Mouse (Mus musculus): ENCODE data around the gene Kif2c. TPM values are rescaled to one million over a fixed set of nuclear protein-coding genes. Genes with fewer than 3 reads are reported as not detected.
"Not testable (repeated sequence)": the region's sequence is repeated elsewhere in the genome, so short reads cannot be mapped to it uniquely, and the experiment has no call there.

Gene Kif2c
- polyA plus RNA-seq, 1 experiment from 2014 or later = 35.5 TPM

DNA sequence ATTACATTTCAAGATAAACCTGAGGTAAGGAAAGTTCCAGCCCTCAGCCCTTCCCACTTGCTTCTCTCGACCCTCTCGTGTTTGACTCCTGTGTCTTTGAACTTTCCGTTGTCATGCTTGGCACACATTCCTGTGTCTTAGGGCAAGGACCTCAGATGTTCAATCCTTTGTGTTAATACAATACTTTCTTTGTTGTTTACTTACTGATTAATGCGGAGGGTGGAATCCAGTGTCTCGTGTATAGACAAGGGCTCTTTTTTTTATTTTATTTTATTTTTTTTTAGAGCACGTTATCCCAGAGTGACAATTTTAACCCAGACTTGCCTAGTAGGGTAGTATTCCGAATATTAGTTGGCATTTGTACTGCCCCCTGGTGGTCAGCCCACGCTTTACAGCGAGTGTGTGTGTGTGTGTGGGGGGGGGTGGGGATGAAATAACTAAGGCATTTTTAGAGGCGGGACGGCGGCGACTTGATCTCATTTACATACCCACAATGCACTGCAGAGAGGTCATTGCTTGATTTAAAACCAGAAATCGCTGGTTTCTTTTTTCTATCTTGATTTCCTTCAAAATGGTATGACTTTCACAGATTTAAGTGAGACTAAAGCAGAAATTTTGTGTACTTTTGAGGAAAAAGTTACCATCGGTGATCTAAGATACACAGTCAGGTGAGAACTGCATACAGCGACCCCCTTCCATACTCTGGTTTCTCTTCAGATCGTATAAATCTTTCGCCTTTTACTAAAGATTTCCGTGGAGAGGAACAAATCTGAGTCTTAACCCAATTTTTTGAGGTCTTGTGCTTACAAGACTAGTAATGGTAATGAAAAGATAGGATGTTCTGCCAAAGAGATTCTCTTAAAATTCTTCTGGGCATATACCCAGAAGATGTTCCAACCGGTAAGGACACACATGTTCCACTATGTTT, 28.0 kb upstream of the Kif2c start:
- no peak for ATAC-seq (replicated peaks)
- H3K27me3 ChIP-seq = no peaks in the 10 kb centered on the region
- WGBS = 2% methylated on average over 20 of the region's 20 CpGs
- no peak overlapping the region for H3K9ac ChIP-seq (replicated peaks)
- 0 out of 2 replicates have a peak overlapping the region, but pooled peaks have one; percentile 5 for H3K27ac ChIP-seq (replicated peaks)
- H3K36me3 ChIP-seq = no peaks in the 10 kb centered on the region
- no peaks in the 10 kb centered on the region for H3K4me1 ChIP-seq
- 0 out of 2 replicates have a peak overlapping the region, but pooled peaks have one; percentile 0 for H3K4me3 ChIP-seq
- H3K9me3 ChIP-seq = no peaks in the 10 kb centered on the region
- H3K4me2 ChIP-seq (replicated peaks) = no peak overlapping the region

GRCm38 (mm10) chr4:117209592-117209991, 27.2 kb upstream of the Kif2c start:
- H3K27ac ChIP-seq (replicated peaks) = no peak overlapping the region
- H3K36me3 ChIP-seq = no peaks in the 10 kb centered on the region
- no peaks in the 10 kb centered on the region for H3K27me3 ChIP-seq
- H3K4me2 ChIP-seq (replicated peaks) = no peak overlapping the region
- no peak overlapping the region for H3K9ac ChIP-seq (replicated peaks)
- no peak for ATAC-seq (replicated peaks)
- no peaks in the 10 kb centered on the region for H3K4me1 ChIP-seq
- H3K9me3 ChIP-seq = no peaks in the 10 kb centered on the region
- 85% methylated on average over 6 of the region's 6 CpGs for WGBS
- H3K4me3 ChIP-seq = no peak overlapping the region

DNA sequence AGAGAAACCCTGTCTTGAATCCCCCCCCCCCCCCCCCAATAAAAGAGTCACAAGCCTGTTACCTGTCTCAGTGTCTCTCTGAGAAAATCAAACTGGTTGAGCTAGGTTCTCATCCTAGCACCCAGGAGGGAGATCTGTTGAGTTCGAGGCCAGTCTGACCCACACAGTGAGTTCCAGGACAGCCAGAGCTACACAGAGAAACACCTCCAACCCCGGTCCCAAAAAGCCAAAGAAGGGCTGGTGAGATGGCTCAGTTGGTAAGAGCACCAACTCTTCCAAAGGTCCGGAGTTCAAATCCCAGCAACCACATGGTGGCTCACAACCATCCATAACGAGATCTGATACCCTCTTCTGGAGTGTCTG, 20.5 kb upstream of the Kif2c start:
- no peak overlapping the region for H3K9ac ChIP-seq (replicated peaks)
- no peak overlapping the region for H3K27ac ChIP-seq (replicated peaks)
- no peaks in the 10 kb centered on the region for H3K9me3 ChIP-seq
- no peak for ATAC-seq (replicated peaks)
- H3K4me3 ChIP-seq = no peak overlapping the region
- H3K4me1 ChIP-seq = peaks cover 8% of the 10 kb centered on the region; the same call in 1 of the 2 replicates
- H3K4me2 ChIP-seq (replicated peaks) = no peak overlapping the region
- 62% methylated on average over 4 of the region's 4 CpGs for WGBS
- H3K27me3 ChIP-seq = no peaks in the 10 kb centered on the region
- no peaks in the 10 kb centered on the region for H3K36me3 ChIP-seq

DNA sequence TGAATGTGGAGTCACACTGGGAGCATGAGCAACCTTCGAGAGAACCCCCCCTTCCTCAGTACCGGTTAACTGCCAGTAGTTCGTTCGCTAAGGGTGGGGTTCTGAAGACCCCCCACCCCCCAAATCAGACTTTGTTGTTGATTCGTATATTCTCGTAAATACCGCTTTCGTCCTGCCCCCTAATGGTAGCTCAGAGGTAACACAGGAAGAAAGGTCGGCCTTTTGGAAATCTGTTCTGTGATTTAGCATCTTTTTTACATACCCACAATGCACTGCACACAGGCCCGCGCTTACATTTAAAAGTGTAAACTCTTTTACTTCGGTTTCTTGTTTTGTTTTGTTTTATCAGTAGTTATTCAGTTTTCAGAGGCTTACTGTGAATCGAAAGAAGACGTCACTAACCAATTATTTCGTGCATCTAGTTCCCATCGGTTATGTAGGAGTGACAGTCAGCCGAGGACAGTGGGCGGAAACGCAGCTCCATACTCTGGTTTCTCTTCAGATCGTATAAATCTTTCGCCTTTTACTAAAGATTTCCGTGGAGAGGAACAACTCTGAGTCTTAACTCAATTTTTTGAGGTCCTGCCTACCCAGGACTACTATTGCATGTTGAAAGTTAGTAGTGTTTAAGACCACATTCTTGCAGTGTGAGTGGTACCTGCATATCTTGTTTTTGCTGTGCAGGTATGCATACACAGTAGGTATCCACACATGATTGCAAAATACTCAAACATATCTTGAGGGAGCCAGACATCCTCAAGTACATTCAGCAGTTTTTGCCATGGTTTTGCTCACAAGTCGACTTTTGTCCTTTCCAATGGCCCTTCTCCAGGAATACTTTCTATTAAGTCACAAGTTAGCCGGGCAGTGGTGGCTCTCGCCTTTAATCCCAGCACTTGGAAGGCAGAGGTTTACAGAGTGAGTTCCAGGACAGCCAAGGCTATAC, 19.9 kb upstream of the Kif2c start:
- peak overlapping the region; percentile 47 for H3K4me2 ChIP-seq (replicated peaks)
- H3K27ac ChIP-seq (replicated peaks) = peak overlapping the region; percentile 16
- H3K27me3 ChIP-seq = no peaks in the 10 kb centered on the region
- ATAC-seq (replicated peaks) = peak; percentile 68; the same call in 1 of the 2 replicates
- H3K9ac ChIP-seq (replicated peaks) = peak overlapping the region; percentile 34
- H3K9me3 ChIP-seq = no peaks in the 10 kb centered on the region
- peaks cover 8% of the 10 kb centered on the region; the same call in 1 of the 2 replicates for H3K4me1 ChIP-seq
- H3K36me3 ChIP-seq = no peaks in the 10 kb centered on the region
- H3K4me3 ChIP-seq = peak overlapping the region; percentile 32
- under 1% methylated on average over 25 of the region's 25 CpGs for WGBS

DNA sequence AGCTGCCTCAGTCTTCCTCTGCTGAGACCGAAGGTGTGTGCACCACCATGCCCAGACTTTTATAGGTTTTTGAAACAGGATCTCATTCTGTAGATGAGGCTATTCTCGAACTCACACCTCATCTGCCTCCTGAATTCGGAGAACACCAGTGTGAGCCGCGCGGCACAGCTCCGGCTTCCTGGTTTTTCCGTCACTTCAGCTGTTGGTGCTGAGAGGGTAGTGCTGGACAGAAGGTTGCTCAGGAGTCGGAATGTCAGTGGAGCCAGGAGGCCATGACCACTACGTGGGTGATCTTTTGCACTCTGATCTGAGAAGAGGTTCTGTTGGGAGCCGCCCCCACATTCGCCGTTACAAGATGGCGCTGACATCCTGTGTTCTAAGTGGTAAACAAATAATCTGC, 9.4 kb upstream of the Kif2c start:
- Histone ChIP-seq H3K27ac (replicated peaks) (no peak overlapping the region), H3K4me1 (peaks cover 7% of the 10 kb centered on the region), H3K4me2 (replicated peaks) (no peak overlapping the region), H3K9ac (replicated peaks) (no peak overlapping the region), H3K4me3 (no peak overlapping the region), H3K36me3 (no peaks in the 10 kb centered on the region), H3K9me3 (no peaks in the 10 kb centered on the region), H3K27me3 (no peaks in the 10 kb centered on the region)
- whole genome bisulfite sequencing = 94% methylated on average over 14 of the region's 14 CpGs
- no peak for ATAC-seq (replicated peaks)

- Histone ChIP-seq H3K36me3 (no peaks in the 10 kb centered on the region), H3K27me3 (no peaks in the 10 kb centered on the region), H3K27ac (replicated peaks) (peak overlapping the region; percentile 81; the same call in 1 of the 2 replicates), H3K4me3 (no peak overlapping the region), H3K9me3 (no peaks in the 10 kb centered on the region), H3K9ac (replicated peaks) (no peak overlapping the region), H3K4me1 (peaks cover 7% of the 10 kb centered on the region), H3K4me2 (replicated peaks) (no peak overlapping the region)
- WGBS = 60% methylated on average over 7 of the region's 7 CpGs
- ATAC-seq (replicated peaks) = no peak
Measured at GRCm38 (mm10) chr4:117190660-117191059, 8.2 kb upstream of the Kif2c start.

DNA sequence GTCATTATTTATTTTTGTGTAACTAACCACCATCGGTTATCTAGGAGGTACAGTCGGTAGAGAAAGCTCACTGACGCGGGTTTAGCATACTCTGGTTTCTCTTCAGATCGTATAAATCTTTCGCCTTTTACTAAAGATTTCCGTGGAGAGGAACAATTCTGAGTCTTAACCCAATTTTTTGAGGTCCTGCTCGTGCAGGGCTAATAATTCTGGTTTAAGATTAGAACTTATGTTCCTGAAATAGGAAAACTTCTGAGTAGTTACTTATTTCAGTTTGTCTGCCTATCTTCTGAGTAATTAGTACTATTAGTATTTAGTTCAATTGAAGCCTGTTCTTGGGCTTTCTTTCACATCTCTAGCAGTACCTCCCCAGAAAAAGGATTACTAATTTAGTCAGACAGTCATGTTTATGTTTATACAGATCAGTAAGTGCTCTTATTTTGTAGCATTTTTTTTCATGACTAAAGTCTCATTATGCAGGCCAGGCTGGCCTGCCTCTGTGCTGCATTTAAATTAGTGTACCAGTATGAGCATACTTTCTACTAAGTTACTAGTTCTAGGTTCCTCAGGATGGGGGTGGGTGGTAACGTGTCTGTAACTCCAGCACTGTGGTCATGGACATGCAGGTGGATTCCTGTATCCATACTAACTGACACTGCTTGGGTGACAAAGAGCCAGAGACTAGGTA, 7.6 kb upstream of the Kif2c start:
- peak; percentile 87 for ATAC-seq (replicated peaks)
- peak overlapping the region; percentile 67 for H3K9ac ChIP-seq (replicated peaks)
- H3K4me3 ChIP-seq = peak overlapping the region; percentile 32
- no peaks in the 10 kb centered on the region for H3K36me3 ChIP-seq
- 0 out of 2 replicates have a peak, but pooled peaks cover 4% of the 10 kb centered on the region for H3K27me3 ChIP-seq
- no peaks in the 10 kb centered on the region for H3K9me3 ChIP-seq
- peaks cover 7% of the 10 kb centered on the region for H3K4me1 ChIP-seq
- peak overlapping the region; percentile 81 for H3K27ac ChIP-seq (replicated peaks)
- 0% methylated on average over 9 of the region's 9 CpGs for WGBS
- H3K4me2 ChIP-seq (replicated peaks) = peak overlapping the region; percentile 49

GRCm38 (mm10) chr4:117189382-117189855, 7.0 kb upstream of the Kif2c start:
- Histone ChIP-seq H3K4me1 (peaks cover 7% of the 10 kb centered on the region), H3K9ac (replicated peaks) (peak overlapping the region; percentile 67), H3K9me3 (no peaks in the 10 kb centered on the region), H3K27me3 (0 out of 2 replicates have a peak, but pooled peaks cover 4% of the 10 kb centered on the region), H3K27ac (replicated peaks) (peak overlapping the region; percentile 81), H3K4me2 (replicated peaks) (peak overlapping the region; percentile 49), H3K36me3 (no peaks in the 10 kb centered on the region), H3K4me3 (peak overlapping the region; percentile 32)
- peak; percentile 79 for ATAC-seq (replicated peaks)
- WGBS = 2% methylated on average over 16 of the region's 16 CpGs

GRCm38 (mm10) chr4:117188969-117189368, 6.5 kb upstream of the Kif2c start:
- Histone ChIP-seq H3K9ac (replicated peaks) (peak overlapping the region; percentile 67; the same call in 1 of the 2 replicates), H3K27ac (replicated peaks) (0 out of 2 replicates have a peak overlapping the region, but pooled peaks have one; percentile 81), H3K27me3 (0 out of 2 replicates have a peak, but pooled peaks cover 4% of the 10 kb centered on the region), H3K4me3 (peak overlapping the region; percentile 32; the same call in 1 of the 2 replicates), H3K4me1 (peaks cover 7% of the 10 kb centered on the region), H3K36me3 (no peaks in the 10 kb centered on the region), H3K4me2 (replicated peaks) (peak overlapping the region; percentile 49), H3K9me3 (no peaks in the 10 kb centered on the region)
- 54% methylated on average over 3 of the region's 3 CpGs for WGBS
- ATAC-seq (replicated peaks) = no peak

DNA sequence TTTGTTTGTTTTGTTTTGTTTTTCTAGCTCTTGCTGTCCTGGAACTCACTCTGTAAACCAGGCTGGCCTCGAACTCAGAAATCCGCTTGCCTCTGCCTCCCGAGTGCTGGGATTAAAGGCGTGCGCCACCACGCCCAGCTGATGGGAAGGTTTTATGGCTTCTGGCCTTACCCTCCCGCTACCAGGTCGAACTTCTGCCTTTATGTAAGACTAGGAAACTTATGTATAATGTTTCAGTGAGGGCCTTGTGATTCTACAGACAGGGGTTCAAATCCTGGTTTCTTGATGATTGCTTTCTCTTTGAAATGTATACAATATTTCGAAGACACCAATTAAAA, 289 bp upstream of the Kif2c start:
- Histone ChIP-seq H3K9ac (replicated peaks) (peak overlapping the region; percentile 71), H3K4me2 (replicated peaks) (peak overlapping the region; percentile 83), H3K27ac (replicated peaks) (peak overlapping the region; percentile 86), H3K4me3 (peak overlapping the region; percentile 56), H3K4me1 (peaks cover 20% of the 10 kb centered on the region)
- H3K27me3 ChIP-seq, H3K36me3 ChIP-seq, H3K9me3 ChIP-seq: not testable (repeated sequence)
- ATAC-seq (replicated peaks) = peak; percentile 62
- WGBS = 13% methylated on average over 9 of the region's 9 CpGs

DNA sequence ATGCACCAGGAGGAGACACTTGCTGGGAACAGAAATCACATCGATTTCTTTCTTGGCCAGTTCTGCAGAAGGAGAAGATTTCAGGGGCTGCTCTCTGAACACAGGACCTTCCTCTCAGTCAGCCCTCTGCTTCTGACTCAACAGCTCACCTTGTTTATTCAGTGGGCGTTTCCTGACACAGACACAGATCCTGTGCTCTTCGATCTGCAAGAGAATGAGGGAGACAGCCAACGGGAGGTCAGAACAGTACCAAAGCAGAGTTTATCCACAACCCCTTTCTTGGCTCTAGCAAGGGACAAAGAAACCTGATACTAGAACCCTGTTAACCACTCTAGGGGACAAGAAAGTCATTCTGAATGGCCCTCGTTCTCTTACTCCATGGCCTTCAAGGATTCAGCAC, 12.5 kb downstream of the Kif2c start:
- Histone ChIP-seq H3K9me3 (no peaks in the 10 kb centered on the region), H3K9ac (replicated peaks) (no peak overlapping the region), H3K36me3 (peaks cover 32% of the 10 kb centered on the region)

More for the DNA sequence above, 12.5 kb downstream of the Kif2c start:
- Histone ChIP-seq H3K27ac (replicated peaks) (no peak overlapping the region), H3K4me3 (no peak overlapping the region), H3K4me1 (no peaks in the 10 kb centered on the region), H3K27me3 (no peaks in the 10 kb centered on the region), H3K4me2 (replicated peaks) (no peak overlapping the region)
- WGBS = 95% methylated on average over 5 of the region's 5 CpGs
- ATAC-seq (replicated peaks) = no peak
